Mouse (Mus musculus) heart, embryonic 11.5 days (tissue): ENCODE results near the gene Cc2d1a. TPM values are rescaled to one million over a fixed set of nuclear protein-coding genes. Genes with fewer than 3 reads are reported as not detected.

Source experiments
- ATAC-seq: fragments of 200-750 bp; cut with Nextera tagmentation; replicated peaks from 2 replicates; pipeline ENCODE4 v1.8.0; 2017; ENCODE audit warnings: moderate library complexity; ENCODE audit not compliant: insufficient number of reproducible peaks, low FRiP score, low TSS enrichment
- H3K27ac ChIP-seq: fragments of 300-500 bp; sonication (generic); 2 replicates; pipeline ENCODE4 v1.5.1; 2014; ENCODE audit warnings: mild to moderate bottlenecking, low read depth, low read length
- H3K27me3 ChIP-seq: fragments of 300-500 bp; sonication (generic); 2 replicates; pipeline ENCODE4 v1.6.1; 2014; ENCODE audit warnings: mild to moderate bottlenecking, low read length, mixed read lengths; ENCODE audit not compliant: control insufficient read depth, insufficient read depth
- H3K36me3 ChIP-seq: fragments of 300-500 bp; sonication (generic); 2 replicates; pipeline ENCODE4 v1.6.1; 2014; ENCODE audit warnings: mild to moderate bottlenecking, low read length, moderate library complexity, mixed read lengths; ENCODE audit not compliant: control insufficient read depth, insufficient read depth
- H3K4me1 ChIP-seq: fragments of 300-500 bp; sonication (generic); 2 replicates; pipeline ENCODE4 v1.6.1; 2014; ENCODE audit warnings: low read length; ENCODE audit not compliant: control insufficient read depth, insufficient read depth
- H3K4me2 ChIP-seq: fragments of 300-500 bp; sonication (generic); 2 replicates; pipeline ENCODE4 v1.6.1; 2014; ENCODE audit warnings: mild to moderate bottlenecking, moderate library complexity
- H3K4me3 ChIP-seq: fragments of 300-500 bp; sonication (generic); 2 replicates; pipeline ENCODE4 v1.5.1; 2014; ENCODE audit warnings: low read depth, low read length
- H3K9ac ChIP-seq: fragments of 300-500 bp; sonication (generic); 2 replicates; pipeline ENCODE4 v1.6.1; 2014; ENCODE audit warnings: mild to moderate bottlenecking, low read depth, low read length, moderate library complexity
- H3K9me3 ChIP-seq: fragments of 300-500 bp; sonication (generic); replicated peaks from 2 replicates; pipeline ENCODE4 v1.6.1; 2016; ENCODE audit warnings: low read length; ENCODE audit not compliant: control insufficient read depth
- WGBS: fragments of 180-500 bp; shearing (Covaris S2); extraction: QIAGEN DNeasy Blood & Tissue Kit; methylation state at CpG from one replicate; pipeline ENCODE4 v1.1.7; 2014; ENCODE audit not compliant: insufficient replicate concordance; 5-methylcytosine and 5-hydroxymethylcytosine counted together
- polyA plus RNA-seq: library from polyadenylated mRNA; unstranded; fragments of >200 nt; fragmentation: Nextera tagmentation; extraction: Ambion mirVana; gene quantifications from 2 replicates; pipeline ENCODE4 v1.2.1, GENCODE M21; 2014

Cc2d1a gene
- polyA plus RNA-seq, 1 experiment from 2014 or later: 11.1 TPM

DNA sequence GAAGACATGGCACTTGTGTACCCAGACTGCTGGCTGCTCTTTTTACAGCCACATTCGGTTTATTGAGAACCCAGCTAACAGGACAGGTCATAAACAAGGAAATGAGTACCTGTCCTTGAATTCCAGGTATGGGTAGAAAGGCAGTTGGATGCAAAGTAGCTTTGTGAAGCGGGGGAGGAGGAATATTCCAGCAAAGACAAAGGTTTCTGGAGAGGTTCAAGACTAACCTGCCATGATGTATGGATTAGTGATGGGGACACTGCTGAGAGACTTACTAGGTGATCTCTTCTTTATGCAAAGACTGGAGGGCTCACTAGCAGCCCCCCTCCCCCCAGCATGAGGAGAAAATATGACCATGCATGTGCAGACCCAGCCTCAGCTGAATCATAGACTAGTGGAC, 42.1 kb downstream of the Cc2d1a start:
- no peak overlapping the region for H3K27ac ChIP-seq
- 0 out of 2 replicates have a peak overlapping the region, but pooled peaks have one; percentile 5 for H3K9ac ChIP-seq
- H3K4me1 ChIP-seq: peaks cover 13% of the 10 kb centered on the region
- H3K4me3 ChIP-seq: no peak overlapping the region
- no peak for ATAC-seq
- peaks cover 6% of the 10 kb centered on the region; the same call in 1 of the 2 replicates for H3K36me3 ChIP-seq
- no peaks in the 10 kb centered on the region for H3K9me3 ChIP-seq
- no peak overlapping the region for H3K4me2 ChIP-seq
- H3K27me3 ChIP-seq: no peaks in the 10 kb centered on the region
- 80% methylated on average over 2 of the region's 2 CpGs for WGBS

DNA sequence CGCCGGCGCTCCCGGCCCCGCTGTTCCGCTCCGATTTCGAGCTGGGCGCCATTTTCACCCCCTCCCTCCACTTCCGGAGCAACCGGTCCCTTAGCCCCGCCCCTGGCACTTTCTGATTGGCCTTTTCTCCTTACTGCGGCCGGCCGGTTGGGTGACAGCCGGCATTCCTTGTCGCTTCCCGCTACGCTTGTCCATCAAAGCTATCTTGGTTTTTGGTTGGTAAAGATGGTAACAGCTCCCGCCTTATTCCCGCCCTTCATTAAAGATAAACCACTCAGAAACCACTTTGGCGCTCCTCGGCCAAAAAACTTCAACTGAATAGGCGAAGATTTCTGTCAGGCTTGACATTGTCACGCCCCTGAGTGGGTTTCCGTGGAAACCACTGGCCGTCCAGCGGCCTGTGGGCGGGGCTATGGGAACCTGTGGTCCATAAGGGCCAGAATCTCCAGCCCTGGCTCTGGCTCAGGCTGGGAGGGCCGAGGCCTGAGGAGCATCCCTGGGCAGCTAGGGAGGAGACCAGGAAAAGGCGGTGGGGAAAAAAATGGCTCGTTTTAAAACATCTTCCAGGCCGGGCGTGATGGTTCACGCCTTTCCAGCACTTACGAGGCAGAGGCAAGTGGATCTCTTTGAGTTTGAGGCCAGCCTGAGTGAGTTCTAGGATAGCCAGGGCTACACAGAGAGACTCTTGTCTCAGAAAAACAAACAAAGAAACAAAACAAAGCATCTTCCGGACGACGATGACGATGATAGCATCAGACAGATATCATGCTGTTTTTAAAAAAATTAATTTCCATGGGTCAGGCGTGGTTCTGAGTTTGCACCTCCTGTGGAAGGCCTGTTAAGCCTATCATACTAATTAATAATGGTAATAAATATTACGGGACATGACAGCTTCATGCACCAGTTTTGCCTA, 42.8 kb downstream of the Cc2d1a start, which contains the start of gene Dcaf15:
Dcaf15 (minus strand) TSS at position 72 of the 913 bp plus-strand sequence.
- H3K4me1 ChIP-seq: peaks cover 13% of the 10 kb centered on the region
- H3K36me3 ChIP-seq: peaks cover 6% of the 10 kb centered on the region; the same call in 1 of the 2 replicates
- 8% methylated on average over 42 of the region's 42 CpGs for WGBS
- H3K9ac ChIP-seq: peak within 1 kb of the TSS; percentile 81
- H3K27ac ChIP-seq: peak within 1 kb of the TSS; percentile 79
- H3K9me3 ChIP-seq: no peaks in the 10 kb centered on the region
- H3K27me3 ChIP-seq: no peaks in the 10 kb centered on the region
- H3K4me2 ChIP-seq: peak within 1 kb of the TSS; percentile 76
- H3K4me3 ChIP-seq: peak within 1 kb of the TSS; percentile 67
- peak; percentile 91 for ATAC-seq

DNA sequence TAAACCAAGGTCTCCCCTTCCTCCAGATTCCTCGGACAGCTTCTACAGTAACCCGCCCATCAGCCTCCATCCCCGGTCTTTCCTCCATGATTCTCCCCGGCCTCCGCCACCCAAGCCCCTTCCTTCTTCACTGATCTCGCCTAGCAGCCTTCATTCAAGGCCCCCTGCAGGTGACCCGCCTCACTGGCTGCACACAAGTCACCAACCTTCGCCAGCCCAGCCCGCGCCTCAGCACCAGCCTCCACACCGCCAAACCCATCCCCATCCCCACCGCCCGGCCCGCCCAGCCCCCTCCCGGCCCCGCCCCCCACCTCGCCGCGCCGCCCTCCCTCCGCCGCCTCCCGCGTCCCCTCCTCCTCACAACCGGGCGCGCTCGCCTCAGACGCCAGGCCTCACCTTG, 43.5 kb downstream of the Cc2d1a start:
- H3K9me3 ChIP-seq: no peaks in the 10 kb centered on the region
- WGBS: 2% methylated on average over 21 of the region's 29 CpGs

DNA sequence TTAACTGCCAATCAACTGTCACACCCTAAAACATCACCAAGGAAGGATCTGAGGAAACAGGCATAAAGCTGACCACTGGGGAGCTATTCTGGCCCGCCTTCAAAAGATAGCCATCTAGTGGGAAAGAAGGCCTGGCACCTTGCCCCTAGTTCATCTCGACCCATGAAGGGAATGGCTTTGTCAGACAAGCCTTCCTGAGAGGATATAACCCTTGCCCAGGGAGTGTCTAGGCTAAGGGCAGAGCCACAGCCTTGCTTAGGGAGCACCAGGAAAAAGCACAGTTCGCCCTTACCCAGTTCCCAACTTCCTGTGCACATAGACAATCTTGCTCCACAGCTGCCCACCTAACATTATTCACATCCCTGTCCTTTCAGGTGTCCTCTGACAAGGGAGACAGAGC, 44.1 kb downstream of the Cc2d1a start:
- Histone ChIP-seq H3K36me3 (peaks cover 6% of the 10 kb centered on the region), H3K27ac (no peak overlapping the region), H3K4me3 (peak overlapping the region; percentile 67), H3K4me1 (peaks cover 13% of the 10 kb centered on the region), H3K9ac (peak overlapping the region; percentile 81), H3K27me3 (no peaks in the 10 kb centered on the region), H3K9me3 (no peaks in the 10 kb centered on the region), H3K4me2 (peak overlapping the region; percentile 76)
- WGBS: 63% methylated on average over 3 of the region's 3 CpGs
- ATAC-seq: no peak

More for the DNA sequence above, 43.5 kb downstream of the Cc2d1a start:
- H3K36me3 ChIP-seq: peaks cover 6% of the 10 kb centered on the region; the same call in 1 of the 2 replicates
- peak overlapping the region; percentile 79 for H3K27ac ChIP-seq
- H3K4me3 ChIP-seq: peak overlapping the region; percentile 67
- peak; percentile 82 for ATAC-seq
- H3K9ac ChIP-seq: peak overlapping the region; percentile 81
- peaks cover 13% of the 10 kb centered on the region for H3K4me1 ChIP-seq
- peak overlapping the region; percentile 76 for H3K4me2 ChIP-seq
- H3K27me3 ChIP-seq: no peaks in the 10 kb centered on the region

DNA sequence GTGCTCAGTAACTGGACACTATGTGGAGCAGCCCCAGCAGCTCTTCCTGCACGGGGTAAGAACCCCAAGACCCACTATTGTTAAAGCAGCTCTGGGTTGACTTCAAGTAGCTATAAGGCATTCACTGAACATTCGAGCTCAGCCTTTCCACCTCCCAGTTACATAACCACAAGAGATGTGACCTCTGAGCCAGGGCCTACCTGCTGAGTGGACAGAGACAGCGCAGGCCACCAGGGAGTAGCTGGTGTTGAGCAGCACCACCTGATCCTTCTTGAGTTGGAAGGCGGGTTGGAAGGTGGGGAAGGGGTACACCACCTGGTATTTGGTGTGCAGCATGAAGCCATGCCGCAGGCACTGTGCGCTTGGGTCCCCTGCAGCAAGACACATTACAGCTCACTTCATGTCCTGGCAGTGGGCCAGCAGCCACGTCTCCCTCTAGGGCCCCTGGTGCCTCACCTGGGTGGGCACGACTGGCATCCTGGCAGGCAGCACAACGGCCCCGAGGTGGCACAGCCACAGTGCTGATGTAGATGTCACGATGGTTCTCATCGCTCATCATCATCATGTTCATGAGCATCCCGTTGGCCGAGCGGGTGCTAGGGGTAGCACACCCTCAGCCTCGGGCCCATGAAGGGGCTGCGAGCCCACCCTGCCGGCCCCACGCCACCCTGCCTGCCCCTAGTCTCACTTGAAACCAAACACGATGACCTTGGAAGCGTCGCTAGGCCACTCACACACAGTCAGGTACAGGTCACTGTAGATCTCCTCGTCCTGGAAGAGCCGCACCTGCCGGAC, 46.1 kb downstream of the Cc2d1a start:
- peaks cover 18% of the 10 kb centered on the region for H3K36me3 ChIP-seq
- no peak overlapping the region for H3K4me3 ChIP-seq
- no peaks in the 10 kb centered on the region for H3K9me3 ChIP-seq
- 93% methylated on average over 25 of the region's 25 CpGs for WGBS
- H3K4me1 ChIP-seq: peaks cover 13% of the 10 kb centered on the region
- H3K9ac ChIP-seq: no peak overlapping the region
- no peak for ATAC-seq
- no peak overlapping the region for H3K4me2 ChIP-seq
- H3K27me3 ChIP-seq: no peaks in the 10 kb centered on the region
- no peak overlapping the region for H3K27ac ChIP-seq

DNA sequence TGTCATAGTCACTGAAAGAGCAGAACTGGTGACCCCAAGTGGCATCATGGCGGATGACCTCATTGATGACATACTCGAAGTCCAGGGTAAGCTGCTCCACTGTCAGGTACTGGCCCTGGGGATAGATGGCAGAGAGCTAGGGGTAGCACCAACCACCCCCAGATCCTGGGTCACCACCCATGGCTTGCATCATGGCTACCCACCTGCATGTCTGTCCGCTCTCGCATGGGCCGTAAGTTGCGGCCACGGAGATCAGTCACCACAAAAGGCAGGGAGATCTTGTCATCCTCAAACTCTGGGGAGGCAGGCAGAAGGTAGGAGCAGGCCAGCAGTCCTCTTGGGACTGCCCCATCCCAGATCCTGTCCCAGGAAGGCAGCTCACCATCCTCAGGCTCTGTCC, 49.4 kb downstream of the Cc2d1a start:
- H3K9me3 ChIP-seq: no peaks in the 10 kb centered on the region
- no peak overlapping the region for H3K27ac ChIP-seq
- no peaks in the 10 kb centered on the region for H3K27me3 ChIP-seq
- no peak for ATAC-seq
- H3K36me3 ChIP-seq: peaks cover 29% of the 10 kb centered on the region
- H3K4me2 ChIP-seq: no peak overlapping the region
- H3K4me3 ChIP-seq: no peak overlapping the region
- H3K4me1 ChIP-seq: peaks cover 7% of the 10 kb centered on the region
- no peak overlapping the region for H3K9ac ChIP-seq
- WGBS: 93% methylated on average over 7 of the region's 7 CpGs

DNA sequence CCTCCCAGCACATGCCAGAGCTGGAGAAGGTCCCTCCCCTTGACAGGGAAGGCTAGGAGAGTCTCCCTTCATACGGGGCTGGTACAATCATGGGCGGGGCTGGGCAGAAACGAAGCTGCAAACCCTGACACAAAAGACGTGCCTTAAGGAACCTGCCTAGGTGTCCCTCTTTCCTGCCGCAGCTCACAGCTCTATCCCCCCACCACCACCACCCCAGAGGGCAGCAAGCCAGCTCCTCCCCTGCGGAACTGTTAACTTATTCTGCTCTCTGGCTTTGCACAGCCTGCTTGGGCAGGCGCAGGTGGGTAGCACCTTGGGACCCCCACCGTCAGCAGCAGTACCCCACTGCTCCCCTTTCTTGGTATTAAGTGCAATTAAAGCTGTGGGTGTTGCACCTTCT, 51.7 kb downstream of the Cc2d1a start:
- Histone ChIP-seq H3K27ac (no peak overlapping the region), H3K9me3 (no peaks in the 10 kb centered on the region), H3K27me3 (no peaks in the 10 kb centered on the region), H3K9ac (no peak overlapping the region), H3K4me2 (no peak overlapping the region), H3K4me3 (no peak overlapping the region), H3K4me1 (no peaks in the 10 kb centered on the region), H3K36me3 (peaks cover 27% of the 10 kb centered on the region)
- WGBS: 75% methylated on average over 8 of the region's 8 CpGs
- ATAC-seq: no peak

DNA sequence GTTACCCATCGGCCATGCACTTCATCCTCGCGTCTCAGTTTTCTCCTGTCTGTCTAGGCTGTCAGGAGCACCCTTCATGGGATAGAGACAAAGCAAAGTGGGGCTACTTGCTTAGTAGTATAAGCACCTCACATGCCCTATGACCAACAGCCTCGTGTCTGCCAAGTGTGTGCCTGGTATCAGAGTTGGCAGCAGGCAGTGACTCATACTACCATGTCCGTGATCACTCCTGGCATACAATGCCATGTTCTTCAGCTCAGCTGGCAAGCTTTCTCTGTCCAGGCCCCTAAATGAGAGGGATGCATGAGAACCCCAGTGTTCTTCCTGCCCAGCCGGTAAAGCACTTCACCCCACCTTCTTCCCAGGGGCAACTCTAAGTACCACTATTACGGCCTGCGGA, 57.2 kb downstream of the Cc2d1a start:
- no peaks in the 10 kb centered on the region for H3K4me1 ChIP-seq
- WGBS: 91% methylated on average over 8 of the region's 8 CpGs
- no peak for ATAC-seq
- H3K27me3 ChIP-seq: no peaks in the 10 kb centered on the region
- no peak overlapping the region for H3K4me2 ChIP-seq
- peaks cover 22% of the 10 kb centered on the region for H3K36me3 ChIP-seq
- no peak overlapping the region for H3K9ac ChIP-seq
- H3K9me3 ChIP-seq: no peaks in the 10 kb centered on the region
- no peak overlapping the region for H3K27ac ChIP-seq
- no peak overlapping the region for H3K4me3 ChIP-seq
